Mouse (Mus musculus) midbrain, embryonic 11.5 days (tissue): ENCODE data around the gene Tpm4. TPM values are rescaled to one million over a fixed set of nuclear protein-coding genes. Genes with fewer than 3 reads are reported as not detected.

Source experiments
- ATAC-seq: fragments of 200-750 bp; cut with Nextera tagmentation; 2 replicates; pipeline ENCODE4 v1.8.0; 2017; ENCODE audit warnings: moderate TSS enrichment, moderate library complexity; ENCODE audit not compliant: low FRiP score
- DNase-seq: peaks from one replicate; pipeline ENCODE4 v3.0.0; 2015; ENCODE audit warnings: low spot score; ENCODE audit errors: missing footprints
- H3K27ac ChIP-seq: fragments of 300-500 bp; sonication (generic); 2 replicates; pipeline ENCODE4 v1.5.1; 2014; ENCODE audit warnings: low read depth, low read length
- H3K27me3 ChIP-seq: fragments of 300-500 bp; sonication (generic); 2 replicates; pipeline ENCODE4 v1.6.1; 2014; ENCODE audit warnings: mild to moderate bottlenecking, low read length, moderate library complexity, mixed read lengths; ENCODE audit not compliant: control insufficient read depth, insufficient read depth
- H3K36me3 ChIP-seq: fragments of 300-500 bp; sonication (generic); 2 replicates; pipeline ENCODE4 v1.6.1; 2014; ENCODE audit warnings: mild to moderate bottlenecking, low read length, moderate library complexity, mixed read lengths; ENCODE audit not compliant: control insufficient read depth, insufficient read depth
- H3K4me1 ChIP-seq: fragments of 300-500 bp; sonication (generic); 2 replicates; pipeline ENCODE4 v1.6.1; 2014; ENCODE audit warnings: low read length; ENCODE audit not compliant: control insufficient read depth, insufficient read depth
- H3K4me2 ChIP-seq: fragments of 300-500 bp; sonication (generic); 2 replicates; pipeline ENCODE4 v1.6.1; 2014; ENCODE audit warnings: mild to moderate bottlenecking, moderate library complexity
- H3K4me3 ChIP-seq: fragments of 300-500 bp; sonication (generic); 2 replicates; pipeline ENCODE4 v1.5.1; 2014; ENCODE audit warnings: low read depth, low read length
- H3K9ac ChIP-seq: fragments of 300-500 bp; sonication (generic); 2 replicates; pipeline ENCODE4 v1.6.1; 2014; ENCODE audit warnings: low read length
- H3K9me3 ChIP-seq: fragments of 300-500 bp; sonication (generic); 2 replicates; pipeline ENCODE4 v1.6.1; 2016; ENCODE audit warnings: low read length; ENCODE audit not compliant: control insufficient read depth
- WGBS: fragments of 180-500 bp; shearing (Covaris S2); extraction: QIAGEN DNeasy Blood & Tissue Kit; methylation state at CpG from one replicate; pipeline ENCODE4 v1.1.7; 2014; 5-methylcytosine and 5-hydroxymethylcytosine counted together
- polyA plus RNA-seq: library from polyadenylated mRNA; unstranded; fragments of >200 nt; fragmentation: Nextera tagmentation; extraction: Ambion mirVana; gene quantifications from 2 replicates; pipeline ENCODE4 v1.2.1, GENCODE M21; 2014

Gene Tpm4
- polyA plus RNA-seq, 1 experiment from 2014 or later, result 548 TPM

DNA sequence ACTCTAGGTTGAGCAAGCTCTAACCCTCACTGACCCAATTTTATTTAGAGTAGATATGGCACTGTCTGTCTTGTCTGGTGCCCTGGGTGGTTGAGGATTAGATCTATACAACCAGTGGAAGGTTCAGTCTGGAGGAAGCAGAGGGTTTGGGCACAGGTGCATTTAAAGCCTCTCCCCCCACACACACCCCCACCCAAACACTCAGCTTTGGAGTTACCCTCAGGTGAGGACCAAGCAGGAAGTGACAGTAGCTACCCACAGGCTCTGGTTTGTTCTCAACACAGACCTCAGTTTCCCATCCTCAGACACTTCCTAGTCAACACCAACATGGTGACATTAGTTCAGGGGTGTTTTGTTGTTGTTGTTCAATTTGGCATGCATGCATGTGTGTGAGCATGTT lies 28.0 kb downstream of the Tpm4 start:
- Histone ChIP-seq H3K4me1 (peaks cover 11% of the 10 kb centered on the region), H3K36me3 (no peaks in the 10 kb centered on the region), H3K4me2 (no peak overlapping the region), H3K9ac (no peak overlapping the region), H3K9me3 (no peaks in the 10 kb centered on the region), H3K27me3 (no peaks in the 10 kb centered on the region), H3K4me3 (no peak overlapping the region), H3K27ac (no peak overlapping the region)
- ATAC-seq (no peak), DNase-seq (no peak)

DNA sequence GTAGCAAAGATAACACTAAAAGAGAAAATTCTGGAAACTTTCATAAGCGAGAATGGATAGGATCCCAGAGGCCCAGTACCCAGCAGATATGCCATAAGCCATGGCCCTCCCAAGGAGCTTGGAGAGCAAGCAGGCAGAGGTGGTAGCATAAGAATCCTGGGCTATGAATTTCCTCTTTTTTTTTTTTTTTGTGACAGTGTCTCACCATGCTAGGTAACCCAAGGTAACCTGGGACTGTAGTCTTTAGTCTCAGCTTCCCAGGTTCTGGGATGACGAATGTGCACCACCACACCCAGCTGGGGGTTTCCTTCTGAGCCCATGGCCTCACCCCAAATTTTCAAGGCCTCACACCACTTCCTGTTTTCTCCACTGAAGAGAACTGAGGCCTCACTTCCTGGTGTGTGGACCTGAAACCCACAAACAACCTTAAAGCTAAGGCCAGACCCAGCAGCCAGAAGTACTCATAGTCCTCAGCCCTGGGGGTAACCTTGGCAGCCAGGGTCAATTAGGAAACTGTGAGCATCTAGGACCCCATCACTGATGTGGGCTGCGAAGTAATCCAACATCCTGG lies 34.4 kb downstream of the Tpm4 start:
- Histone ChIP-seq H3K9me3 (no peaks in the 10 kb centered on the region), H3K4me3 (no peak overlapping the region), H3K4me2 (no peak overlapping the region), H3K27me3 (no peaks in the 10 kb centered on the region), H3K36me3 (peaks cover 19% of the 10 kb centered on the region), H3K4me1 (no peaks in the 10 kb centered on the region), H3K9ac (no peak overlapping the region), H3K27ac (no peak overlapping the region)
- ATAC-seq (no peak), DNase-seq (peak; percentile 1)
- 85% methylated on average over 3 of the region's 3 CpGs for WGBS

GRCm38 (mm10) chr8:72169681-72170249 lies 35.0 kb downstream of the Tpm4 start:
- no peak overlapping the region for H3K4me3 ChIP-seq
- no peak overlapping the region for H3K4me2 ChIP-seq
- WGBS, result 95% methylated on average over 3 of the region's 3 CpGs
- no peaks in the 10 kb centered on the region for H3K27me3 ChIP-seq
- ATAC-seq (no peak), DNase-seq (peak; percentile 33)
- H3K4me1 ChIP-seq, result no peaks in the 10 kb centered on the region
- H3K9ac ChIP-seq, result no peak overlapping the region
- H3K9me3 ChIP-seq, result no peaks in the 10 kb centered on the region
- H3K36me3 ChIP-seq, result peaks cover 23% of the 10 kb centered on the region
- no peak overlapping the region for H3K27ac ChIP-seq

GRCm38 (mm10) chr8:72177346-72177925 lies 42.7 kb downstream of the Tpm4 start:
- no peaks in the 10 kb centered on the region for H3K4me1 ChIP-seq
- 56% methylated on average over 5 of the region's 5 CpGs for WGBS
- no peaks in the 10 kb centered on the region for H3K9me3 ChIP-seq
- H3K4me3 ChIP-seq, result no peak overlapping the region
- H3K27ac ChIP-seq, result no peak overlapping the region
- peaks cover 31% of the 10 kb centered on the region for H3K36me3 ChIP-seq
- H3K4me2 ChIP-seq, result no peak overlapping the region
- no peaks in the 10 kb centered on the region for H3K27me3 ChIP-seq
- ATAC-seq (peak; percentile 57; the same call in 1 of the 2 replicates), DNase-seq (peak; percentile 93)
- no peak overlapping the region for H3K9ac ChIP-seq

GRCm38 (mm10) chr8:72183554-72184202 lies 48.9 kb downstream of the Tpm4 start:
- peak; percentile 53 for DNase-seq
- no peak for ATAC-seq
- no peak overlapping the region for H3K4me2 ChIP-seq

GRCm38 (mm10) chr8:72187793-72188331 lies 53.1 kb downstream of the Tpm4 start:
- Histone ChIP-seq H3K36me3 (no peaks in the 10 kb centered on the region), H3K4me3 (no peak overlapping the region), H3K9me3 (no peaks in the 10 kb centered on the region), H3K4me1 (no peaks in the 10 kb centered on the region), H3K4me2 (no peak overlapping the region), H3K27ac (no peak overlapping the region), H3K9ac (no peak overlapping the region), H3K27me3 (no peaks in the 10 kb centered on the region)
- WGBS, result 79% methylated on average over 2 of the region's 2 CpGs
- no peak for ATAC-seq
- peak; percentile 10 for DNase-seq

More at GRCm38 (mm10) chr8:72183554-72184202, 48.9 kb downstream of the Tpm4 start:
- H3K4me1 ChIP-seq, result no peaks in the 10 kb centered on the region
- WGBS, result 84% methylated on average over 2 of the region's 2 CpGs
- no peak overlapping the region for H3K27ac ChIP-seq
- no peak overlapping the region for H3K9ac ChIP-seq
- H3K9me3 ChIP-seq, result no peaks in the 10 kb centered on the region
- H3K4me3 ChIP-seq, result no peak overlapping the region
- H3K27me3 ChIP-seq, result no peaks in the 10 kb centered on the region
- H3K36me3 ChIP-seq, result peaks cover 7% of the 10 kb centered on the region; the same call in 1 of the 2 replicates

DNA sequence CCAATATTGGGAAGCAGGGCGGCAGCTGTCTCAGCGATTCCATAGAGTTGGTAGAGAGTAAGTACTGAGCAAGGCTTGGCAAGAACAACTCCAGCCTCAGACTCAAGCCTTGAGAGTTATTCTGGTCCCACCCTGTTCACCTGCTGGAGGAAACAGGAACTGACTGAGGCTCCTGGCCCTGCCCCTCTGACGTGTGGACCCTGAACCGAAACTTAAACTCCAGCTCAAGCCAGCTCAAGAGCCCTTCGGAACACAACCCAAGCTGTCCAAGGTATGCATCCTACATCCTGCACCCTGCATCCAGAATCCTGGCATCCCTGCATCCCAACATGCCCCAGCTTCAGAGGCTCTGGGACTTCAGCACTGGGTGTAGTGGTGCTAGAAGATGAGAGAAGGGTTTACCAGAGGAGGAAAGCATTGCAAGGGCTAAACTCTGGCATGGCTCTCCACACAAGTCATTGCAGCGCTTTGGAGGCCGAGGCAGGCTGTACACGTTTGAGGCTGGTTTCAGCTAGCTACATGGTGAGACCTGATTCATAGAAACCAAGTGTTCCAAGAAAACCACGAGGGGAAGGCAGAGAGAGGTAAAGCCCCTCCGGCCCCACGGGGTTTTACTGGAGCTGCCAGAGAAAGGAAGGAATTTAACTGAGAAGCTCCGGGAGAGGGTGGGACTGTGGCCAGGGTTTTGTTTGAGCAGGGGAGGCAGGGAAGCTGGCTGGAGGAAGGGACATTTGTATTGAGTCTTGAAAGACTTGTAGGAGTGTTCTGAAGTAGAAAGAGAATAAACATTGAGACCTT lies 54.8 kb downstream of the Tpm4 start, which contains the start of gene Hsh2d:
TSS of gene Hsh2d (plus strand) at position 222 of the 798 bp plus-strand sequence.
- 72% methylated on average over 12 of the region's 12 CpGs for WGBS
- DNase-seq, result no peak
- H3K27me3 ChIP-seq, result no peaks in the 10 kb centered on the region

DNA sequence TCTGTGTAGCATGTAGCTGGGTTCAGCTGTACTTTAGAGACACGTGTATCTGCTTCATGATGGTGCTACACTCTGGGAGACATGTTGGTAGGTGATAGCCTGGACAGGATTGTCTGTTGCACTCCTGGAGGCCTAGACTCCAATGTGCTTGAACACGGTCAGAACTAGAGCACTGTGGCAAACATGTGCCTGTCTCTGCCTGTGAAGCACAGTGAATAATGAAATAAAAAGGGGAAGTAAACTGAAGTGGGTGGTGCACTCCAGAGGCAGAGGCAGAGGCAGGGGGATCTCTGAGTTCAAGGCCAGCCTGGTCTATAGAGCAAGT lies 55.4 kb downstream of the Tpm4 start:
- no peaks in the 10 kb centered on the region for H3K9me3 ChIP-seq
- no peaks in the 10 kb centered on the region for H3K27me3 ChIP-seq
- no peak overlapping the region for H3K27ac ChIP-seq
- DNase-seq (no peak), ATAC-seq (no peak)
- no peak overlapping the region for H3K9ac ChIP-seq
- no peak overlapping the region for H3K4me2 ChIP-seq
- H3K4me1 ChIP-seq, result no peaks in the 10 kb centered on the region
- 86% methylated on average over 2 of the region's 2 CpGs for whole genome bisulfite sequencing
- no peaks in the 10 kb centered on the region for H3K36me3 ChIP-seq
- no peak overlapping the region for H3K4me3 ChIP-seq

More for the DNA sequence above, 54.8 kb downstream of the Tpm4 start, which contains the start of gene Hsh2d:
- ATAC-seq, result no peak
- H3K4me2 ChIP-seq, result no peak within 1 kb of the TSS
- no peak within 1 kb of the TSS for H3K9ac ChIP-seq
- H3K36me3 ChIP-seq, result no peaks in the 10 kb centered on the region
- H3K9me3 ChIP-seq, result no peaks in the 10 kb centered on the region
- no peak within 1 kb of the TSS for H3K4me3 ChIP-seq
- H3K4me1 ChIP-seq, result no peaks in the 10 kb centered on the region
- H3K27ac ChIP-seq, result no peak within 1 kb of the TSS
